Mouse (Mus musculus) frontal cortex, postnatal 14 days (tissue): ENCODE results near the gene Scnn1g.

Experiments used
- DNase-seq, 2 experiments: peaks; one replicate each; pipeline ENCODE4 v3.0.0; 2022; ENCODE audit warnings: low spot score in 2 of 2

Scnn1g gene

GRCm38 (mm10) chr7:121734171-121734831, at the start of gene Scnn1g:
TSS of gene Scnn1g (plus strand) at chr7:121734479.
- peak; percentile 76 to 86 for DNase-seq

DNA sequence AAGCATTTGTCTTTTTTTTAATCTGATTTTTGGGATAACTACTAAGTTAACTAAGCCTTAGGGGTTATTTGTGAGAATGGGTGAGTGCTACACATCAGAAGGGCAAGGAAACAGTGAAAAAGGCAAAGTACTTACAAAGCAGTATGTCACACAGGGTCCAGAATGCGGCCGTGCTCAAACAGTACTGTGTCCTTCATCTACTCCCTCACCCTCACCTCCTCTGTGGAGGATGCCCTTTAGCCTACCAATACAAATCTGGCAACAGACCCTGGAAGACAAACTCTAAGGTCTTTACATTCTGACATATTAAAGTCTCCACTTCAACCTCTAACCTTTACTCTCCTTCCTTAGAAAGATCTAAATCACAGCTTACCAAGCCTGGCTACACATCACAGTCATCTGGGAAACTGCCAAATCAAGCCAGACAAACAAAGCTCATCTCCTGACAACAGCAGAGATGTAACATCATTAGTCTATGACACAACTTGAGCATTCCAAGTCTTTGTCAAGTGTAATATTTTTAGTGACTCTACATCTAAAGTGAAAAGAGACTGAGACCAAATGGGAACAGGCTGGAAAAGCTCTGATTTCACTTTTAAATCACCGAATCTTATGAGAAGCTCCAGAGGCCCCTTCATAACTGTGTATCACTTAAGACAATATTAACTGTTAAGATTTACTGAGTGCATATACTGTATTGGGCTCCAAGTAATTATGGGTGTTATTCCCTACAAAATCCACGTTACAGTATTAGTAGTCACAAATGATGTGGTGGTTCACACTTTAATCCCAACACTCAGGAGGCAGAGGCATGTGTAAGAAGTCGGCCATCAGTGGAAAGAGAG, 48.9 kb upstream of the Scnn1g start:
- no peak for DNase-seq

- DNase-seq = no peak
Observed at GRCm38 (mm10) chr7:121689338-121689737, 44.9 kb upstream of the Scnn1g start.

DNA sequence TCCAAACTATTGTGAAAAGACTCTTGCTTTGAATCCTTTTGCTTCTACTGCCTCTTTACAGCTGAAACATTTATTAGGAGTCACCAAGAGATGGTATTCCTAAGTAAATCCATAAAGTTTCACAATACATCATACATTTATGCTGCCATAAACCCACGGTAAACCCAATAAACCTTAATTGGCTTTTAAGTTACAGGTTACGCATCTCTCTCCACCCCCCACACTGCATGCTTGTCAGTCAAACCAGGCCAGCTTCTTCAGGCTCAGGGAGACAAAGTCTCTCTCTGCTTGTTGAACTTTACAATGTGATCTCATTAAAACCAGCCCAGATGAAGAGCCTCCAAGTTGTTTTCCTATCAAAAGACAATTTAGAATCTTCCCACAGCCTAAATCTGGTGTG, 42.5 kb upstream of the Scnn1g start:
- DNase-seq = no peak

GRCm38 (mm10) chr7:121697170-121697569, 37.1 kb upstream of the Scnn1g start:
- no peak for DNase-seq

DNA sequence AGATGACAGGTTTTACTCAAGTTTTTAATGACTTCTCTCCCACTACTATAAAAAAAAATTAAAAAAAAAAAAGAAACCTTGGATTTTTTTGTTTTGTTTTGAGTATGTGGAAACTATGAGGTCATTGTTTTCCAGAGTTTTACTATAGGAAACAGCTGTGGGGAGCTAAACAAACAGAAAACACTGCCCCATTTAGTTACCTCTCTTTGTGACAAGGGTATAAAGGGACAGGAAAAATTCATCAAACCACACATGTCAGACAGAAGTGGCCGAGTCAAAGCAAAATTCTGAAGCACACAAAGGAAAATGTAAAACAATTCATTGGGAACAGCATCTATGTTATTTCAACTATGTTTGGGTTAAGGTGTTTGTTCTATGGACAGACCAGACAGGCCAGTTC, 36.7 kb upstream of the Scnn1g start:
- DNase-seq = no peak

DNA sequence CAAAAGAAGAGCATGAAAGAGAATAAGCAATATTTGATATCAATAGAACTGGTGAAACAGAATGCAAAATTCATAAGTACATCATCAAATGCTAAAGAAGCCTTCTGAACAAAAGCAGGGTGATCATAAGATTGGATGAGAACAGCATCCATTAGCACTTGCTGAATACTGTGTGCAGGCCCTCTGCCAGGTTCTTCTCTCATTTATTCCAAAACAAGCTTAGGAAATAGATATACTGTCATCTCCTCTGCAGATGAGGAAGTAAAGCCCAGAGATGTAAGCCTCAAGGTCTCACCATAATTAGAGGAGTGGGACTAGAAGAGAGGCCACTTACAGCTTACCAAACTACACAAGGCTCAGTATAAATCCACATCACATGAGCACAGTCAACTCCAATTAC, 35.1 kb upstream of the Scnn1g start:
- DNase-seq = no peak

DNA sequence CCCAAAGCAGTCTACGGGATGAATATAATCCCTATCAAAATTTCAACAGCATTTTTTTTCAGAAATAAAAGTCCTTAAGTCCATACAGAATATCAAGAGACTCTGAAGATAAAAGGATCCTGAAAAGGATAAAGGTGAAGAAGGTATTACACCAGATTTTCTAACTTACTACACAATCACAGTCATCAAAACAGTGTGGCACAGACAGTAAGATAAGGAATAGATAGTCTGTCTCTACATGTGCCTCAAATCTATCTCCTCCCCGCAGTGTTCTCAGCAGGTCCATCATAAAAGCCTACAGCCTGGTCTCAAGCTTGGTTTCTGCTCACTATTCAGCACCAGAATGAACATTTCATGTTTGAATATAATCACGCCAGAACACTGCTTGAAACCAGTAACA, 33.8 kb upstream of the Scnn1g start:
- no peak for DNase-seq

- DNase-seq = no peak
Observed at GRCm38 (mm10) chr7:121701983-121702382, 32.3 kb upstream of the Scnn1g start.

- DNase-seq = no peak
Observed at GRCm38 (mm10) chr7:121705051-121705450, 29.2 kb upstream of the Scnn1g start.

GRCm38 (mm10) chr7:121706411-121707072, 27.7 kb upstream of the Scnn1g start:
- DNase-seq = peak; percentile 20 to 24

DNA sequence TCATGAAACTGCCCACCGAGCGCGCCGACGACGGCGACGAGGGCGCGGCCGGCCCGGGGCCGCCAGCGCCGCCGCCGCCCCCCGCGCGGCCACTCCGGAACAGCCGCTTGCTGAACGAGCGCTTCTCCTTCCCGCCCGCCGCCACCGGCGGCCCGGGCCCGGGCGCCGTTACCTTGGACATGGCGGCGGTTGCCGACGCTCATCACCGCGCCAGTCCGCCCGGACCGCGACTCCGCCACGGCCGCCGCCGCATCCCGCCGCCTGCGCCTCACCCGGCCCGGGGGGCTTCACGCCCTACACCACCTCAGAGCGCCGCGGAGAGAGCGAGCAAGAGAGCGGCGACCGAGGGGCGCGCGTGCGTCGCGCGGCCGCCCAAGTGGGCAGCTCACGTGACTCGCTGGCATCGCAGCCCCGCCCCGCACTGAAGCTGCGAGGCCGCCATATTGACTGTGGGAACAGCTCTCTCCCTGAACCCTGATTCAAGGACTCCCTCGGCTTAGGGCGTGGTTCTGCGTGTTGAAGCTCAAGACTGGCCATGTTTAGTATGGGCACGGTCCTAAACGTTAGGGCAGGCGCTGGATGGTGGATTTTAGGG, 27.1 kb upstream of the Scnn1g start, which contains the start of gene Usp31:
Usp31 (minus strand) TSS at position 181 of the 595 bp plus-strand sequence.
- peak; percentile 90 to 93 for DNase-seq

DNA sequence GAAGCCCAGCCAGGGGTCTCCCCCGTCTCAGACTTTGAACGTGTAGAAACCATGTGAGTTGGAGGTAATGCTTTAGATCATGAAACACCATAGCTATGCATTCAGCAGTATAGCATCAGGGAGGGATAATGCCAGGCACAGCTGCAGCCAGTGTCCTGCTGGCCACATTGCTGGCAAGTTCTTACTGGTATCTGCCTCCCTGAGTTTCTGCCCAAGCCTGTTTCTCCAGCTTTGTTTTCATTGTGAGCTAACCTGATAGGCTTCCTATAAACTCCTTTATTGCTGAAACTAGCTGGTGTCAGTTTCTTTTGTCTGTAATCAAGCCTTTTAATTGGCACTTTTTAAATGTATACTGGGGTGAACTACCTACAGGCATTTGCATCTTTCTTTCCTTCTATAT, 23.1 kb upstream of the Scnn1g start:
- DNase-seq = no peak

DNA sequence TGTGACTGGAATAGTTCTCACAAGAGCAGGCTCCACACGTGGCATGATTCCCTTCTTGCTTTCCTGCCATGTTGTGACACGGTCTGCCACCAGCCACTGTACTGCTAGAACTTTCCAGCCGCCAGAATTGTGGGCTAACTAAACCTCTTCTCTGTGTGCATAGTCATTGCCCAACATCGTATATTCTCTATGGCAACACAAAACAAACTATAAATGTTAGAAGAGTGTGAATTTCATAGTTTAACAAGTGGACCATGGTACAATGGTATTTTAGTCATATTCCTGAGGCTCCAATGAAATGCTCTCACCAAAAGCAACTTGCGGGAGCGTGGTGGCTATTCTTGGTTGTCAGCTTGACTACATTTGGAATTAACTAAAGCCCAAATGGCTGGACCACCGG, 17.2 kb upstream of the Scnn1g start:
- DNase-seq = peak in 1 of 2 experiments; percentile 24

DNA sequence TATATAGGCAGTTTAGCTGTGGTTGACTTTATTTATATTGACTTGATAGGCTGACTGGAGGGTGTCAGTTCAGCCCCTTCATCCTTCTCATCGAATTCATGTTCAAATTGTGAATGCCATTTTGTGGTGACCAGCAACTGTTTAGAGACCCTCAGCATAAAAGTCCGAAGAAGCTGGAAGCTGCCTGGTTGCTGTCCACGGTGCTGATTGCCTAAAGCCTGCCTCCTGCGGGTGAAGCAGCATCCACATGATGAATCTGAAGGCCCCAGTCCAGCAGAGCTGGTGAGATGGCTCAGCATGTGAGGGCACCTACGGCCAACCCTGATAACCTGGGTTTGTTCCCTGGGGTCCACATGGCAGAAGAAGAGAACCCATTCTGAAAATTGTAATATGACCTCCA, 4.1 kb upstream of the Scnn1g start:
- no peak for DNase-seq

DNA sequence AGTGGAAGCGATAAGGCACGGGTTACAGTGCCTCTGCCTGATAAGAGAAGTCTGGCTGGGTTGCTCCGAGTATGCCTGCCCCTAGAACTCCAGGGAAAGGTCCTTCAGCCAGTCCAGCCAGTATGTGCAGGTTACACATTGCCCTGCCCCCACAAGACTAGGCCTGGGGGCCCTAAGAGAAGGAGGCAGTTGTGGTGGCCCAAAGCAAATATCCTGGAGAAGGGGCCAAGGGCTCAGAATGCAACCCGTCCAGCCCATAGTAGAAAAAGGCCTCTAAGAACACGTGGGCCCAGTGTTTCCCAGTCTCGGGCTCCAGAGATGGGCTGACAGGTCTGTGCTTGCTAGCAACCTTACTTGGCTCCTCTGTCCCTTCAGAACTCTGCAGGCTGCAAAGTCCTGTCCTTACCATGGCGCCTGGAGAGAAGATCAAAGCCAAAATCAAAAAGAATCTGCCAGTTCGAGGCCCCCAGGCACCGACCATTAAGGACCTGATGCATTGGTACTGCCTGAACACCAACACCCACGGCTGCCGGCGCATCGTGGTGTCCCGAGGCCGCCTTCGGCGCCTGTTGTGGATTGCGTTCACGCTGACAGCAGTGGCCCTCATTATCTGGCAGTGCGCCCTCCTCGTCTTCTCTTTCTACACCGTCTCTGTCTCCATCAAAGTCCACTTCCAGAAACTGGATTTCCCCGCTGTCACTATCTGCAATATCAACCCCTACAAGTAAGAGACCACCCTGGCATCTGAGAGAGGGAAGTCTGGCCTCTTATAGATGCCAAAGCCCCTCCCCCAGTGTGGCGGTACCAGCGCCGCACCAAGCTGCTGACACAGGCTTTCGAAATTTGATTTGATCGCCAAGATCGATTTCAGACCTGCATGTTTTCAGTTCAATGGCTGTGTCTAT, 3.5 kb downstream of the Scnn1g start:
- no peak for DNase-seq

- DNase-seq = no peak
Observed at GRCm38 (mm10) chr7:121750244-121750643, 16.0 kb downstream of the Scnn1g start.

DNA sequence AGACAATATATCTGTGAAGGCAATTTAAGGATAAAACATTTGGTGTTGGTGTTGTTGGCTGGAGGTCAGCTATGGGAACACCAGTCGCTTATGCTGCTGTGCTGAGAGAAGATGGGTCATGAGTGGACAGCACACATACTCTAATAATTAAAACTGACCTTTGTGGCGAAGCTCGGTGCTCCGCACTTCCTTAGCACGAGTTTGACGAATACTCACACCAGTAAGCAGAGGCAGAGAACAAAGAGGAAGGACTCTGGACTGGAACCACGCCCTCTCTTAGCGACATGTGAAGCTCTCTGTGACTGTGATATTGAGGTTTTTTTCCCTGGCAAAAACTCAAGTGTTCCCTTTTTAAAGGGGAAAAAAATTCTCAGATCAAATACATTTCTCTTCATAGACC, 20.5 kb downstream of the Scnn1g start:
- no peak for DNase-seq

DNA sequence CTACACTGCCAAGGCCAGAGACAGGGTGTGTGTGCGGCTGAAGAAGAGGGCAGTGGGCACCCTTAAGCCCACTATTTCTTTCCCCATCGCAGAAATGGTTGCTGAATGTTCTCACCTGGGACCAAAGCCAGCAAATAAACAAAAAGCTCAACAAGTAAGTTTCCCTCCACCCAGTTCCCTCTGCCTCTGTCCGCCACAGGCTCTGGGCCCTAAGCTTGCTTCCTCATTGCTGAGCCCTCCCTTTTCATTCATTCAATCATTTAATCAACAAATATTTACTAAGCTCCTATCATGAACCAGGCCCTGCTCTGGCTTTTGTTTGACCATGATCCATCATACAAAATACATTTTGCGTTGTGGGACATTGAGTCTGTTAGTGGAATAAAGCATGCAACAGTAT, 29.0 kb downstream of the Scnn1g start:
- no peak for DNase-seq

DNA sequence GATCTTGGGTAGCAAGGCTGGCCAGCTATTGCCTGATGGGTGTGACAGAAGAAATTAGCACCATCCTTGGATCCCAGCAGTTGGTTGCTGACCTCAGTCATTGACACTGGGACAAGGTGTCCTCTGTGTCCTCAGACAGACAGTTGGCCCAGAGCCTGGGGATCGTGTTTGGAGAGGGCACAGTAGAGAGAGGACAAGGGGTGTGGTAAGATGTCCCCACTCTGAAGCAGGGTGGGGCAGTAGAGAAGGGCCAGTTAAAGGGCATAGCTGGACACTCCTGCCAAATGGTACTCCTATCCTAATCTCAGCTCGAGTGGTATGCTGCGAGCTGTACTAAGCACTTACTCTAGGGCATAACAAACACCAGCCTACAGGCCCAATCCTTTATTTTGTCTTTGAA, 33.6 kb downstream of the Scnn1g start:
- no peak for DNase-seq

GRCm38 (mm10) chr7:121768983-121769382, 34.7 kb downstream of the Scnn1g start:
- DNase-seq = no peak
